Mouse (Mus musculus): ENCODE data around the gene Drd5.

GRCm38 (mm10) chr5:38277098-38277866 lies 41.9 kb upstream of the Drd5 start:
- TF ChIP-seq CTCF (IDR thresholded peaks at IDR 0.05; ENCODE audit: control insufficient read depth, insufficient read depth, insufficient replicate concordance, low read depth, low read length) (no peak), POLR2A (IDR thresholded peaks at IDR 0.05; ENCODE audit: control insufficient read depth, low read depth, low read length) (no peak)
